Mouse (Mus musculus) kidney, embryonic 14.5 days (tissue): Measurements from ENCODE around the gene Sox13. TPM values are rescaled to one million over a fixed set of nuclear protein-coding genes. Genes with fewer than 3 reads are reported as not detected.

ENCODE experiments used
- ATAC-seq: fragments of 200-750 bp; cut with Nextera tagmentation; 2 replicates; pipeline ENCODE4 v1.8.0; 2017; ENCODE audit warnings: moderate number of reproducible peaks, mild to moderate bottlenecking, moderate TSS enrichment, moderate library complexity; ENCODE audit not compliant: low FRiP score, low TSS enrichment
- H3K27ac ChIP-seq: fragments of 300-500 bp; sonication (generic); 2 replicates; pipeline ENCODE4 v1.5.1; 2014; ENCODE audit warnings: low read depth, mild to moderate bottlenecking, low read length, moderate library complexity, mixed read lengths
- H3K27me3 ChIP-seq: fragments of 300-500 bp; sonication (generic); 2 replicates; pipeline ENCODE4 v1.6.1; 2014; ENCODE audit warnings: mild to moderate bottlenecking, low read length; ENCODE audit not compliant: control insufficient read depth, insufficient read depth
- H3K36me3 ChIP-seq: fragments of 300-500 bp; sonication (generic); 2 replicates; pipeline ENCODE4 v1.6.1; 2014; ENCODE audit warnings: low read length, mixed read lengths; ENCODE audit not compliant: control insufficient read depth, insufficient read depth
- H3K4me1 ChIP-seq: fragments of 300-500 bp; sonication (generic); 2 replicates; pipeline ENCODE4 v1.6.1; 2014; ENCODE audit warnings: low read length, mixed read lengths; ENCODE audit not compliant: control insufficient read depth, insufficient read depth
- H3K4me2 ChIP-seq: fragments of 300-500 bp; sonication (generic); replicated peaks from 2 replicates; pipeline ENCODE4 v1.6.1; 2014; ENCODE audit warnings: low read depth, mild to moderate bottlenecking, low read length
- H3K4me3 ChIP-seq: fragments of 300-500 bp; sonication (generic); 2 replicates; pipeline ENCODE4 v1.5.1; 2014; ENCODE audit warnings: mild to moderate bottlenecking, low read length
- H3K9ac ChIP-seq: fragments of 300-500 bp; sonication (generic); 2 replicates; pipeline ENCODE4 v1.6.1; 2014; ENCODE audit warnings: low read depth, mild to moderate bottlenecking, low read length, moderate library complexity
- H3K9me3 ChIP-seq: fragments of 300-500 bp; sonication (generic); 2 replicates; pipeline ENCODE4 v1.6.1; 2016; ENCODE audit warnings: low read length; ENCODE audit not compliant: control insufficient read depth
- WGBS: fragments of 180-500 bp; shearing (Covaris S2); extraction: QIAGEN DNeasy Blood & Tissue Kit; methylation state at CpG from one replicate; pipeline ENCODE4 v1.1.7; 2014; 5-methylcytosine and 5-hydroxymethylcytosine counted together
- polyA plus RNA-seq: library from polyadenylated mRNA; unstranded; fragments of >200 nt; fragmentation: Nextera tagmentation; extraction: Ambion mirVana; gene quantifications from 2 replicates; pipeline ENCODE4 v1.2.1, GENCODE M21; 2014

Gene Sox13
- polyA plus RNA-seq, 1 experiment from 2014 or later, result 16.2 TPM

- no peaks in the 10 kb centered on the region for H3K27me3 ChIP-seq
Observed at GRCm38 (mm10) chr1:133421975-133422570, 2.1 kb downstream of the Sox13 start.

GRCm38 (mm10) chr1:133421061-133421460, 3.1 kb downstream of the Sox13 start:
- no peaks in the 10 kb centered on the region for H3K9me3 ChIP-seq
- H3K4me3 ChIP-seq, result no peak overlapping the region
- H3K4me1 ChIP-seq, result peaks cover 53% of the 10 kb centered on the region
- no peaks in the 10 kb centered on the region for H3K27me3 ChIP-seq
- 0 out of 2 replicates have a peak overlapping the region, but pooled peaks have one; percentile 23 for H3K9ac ChIP-seq
- H3K36me3 ChIP-seq, result no peaks in the 10 kb centered on the region
- H3K4me2 ChIP-seq, result peak overlapping the region; percentile 91
- H3K27ac ChIP-seq, result 0 out of 2 replicates have a peak overlapping the region, but pooled peaks have one; percentile 11
- 42% methylated on average over 2 of the region's 2 CpGs for WGBS
- no peak for ATAC-seq

More at GRCm38 (mm10) chr1:133421975-133422570, 2.1 kb downstream of the Sox13 start:
- Histone ChIP-seq H3K4me1 (peaks cover 48% of the 10 kb centered on the region), H3K27ac (peak overlapping the region; percentile 97; the same call in 1 of the 2 replicates), H3K36me3 (no peaks in the 10 kb centered on the region), H3K4me2 (peak overlapping the region; percentile 91), H3K9me3 (no peaks in the 10 kb centered on the region), H3K4me3 (peak overlapping the region; percentile 88), H3K9ac (peak overlapping the region; percentile 78)
- no peak for ATAC-seq
- 26% methylated on average over 16 of the region's 16 CpGs for WGBS

- Histone ChIP-seq H3K4me1 (peaks cover 58% of the 10 kb centered on the region), H3K36me3 (no peaks in the 10 kb centered on the region), H3K9me3 (no peaks in the 10 kb centered on the region), H3K27ac (0 out of 2 replicates have a peak overlapping the region, but pooled peaks have one; percentile 11), H3K27me3 (no peaks in the 10 kb centered on the region), H3K4me2 (peak overlapping the region; percentile 91), H3K4me3 (no peak overlapping the region; the same call in 1 of the 2 replicates), H3K9ac (0 out of 2 replicates have a peak overlapping the region, but pooled peaks have one; percentile 23)
- ATAC-seq, result no peak
- WGBS, result 20% methylated on average over 3 of the region's 3 CpGs
Observed at GRCm38 (mm10) chr1:133420491-133420890, 3.7 kb downstream of the Sox13 start.

- ATAC-seq, result no peak
- peak overlapping the region; percentile 32; the same call in 1 of the 2 replicates for H3K27ac ChIP-seq
- peaks cover 68% of the 10 kb centered on the region for H3K4me1 ChIP-seq
- H3K9me3 ChIP-seq, result no peaks in the 10 kb centered on the region
- H3K4me2 ChIP-seq, result no peak overlapping the region
- H3K9ac ChIP-seq, result no peak overlapping the region
- H3K36me3 ChIP-seq, result no peaks in the 10 kb centered on the region
- no peaks in the 10 kb centered on the region for H3K27me3 ChIP-seq
- no peak overlapping the region for H3K4me3 ChIP-seq
- WGBS, result 82% methylated on average over 3 of the region's 3 CpGs
Observed at GRCm38 (mm10) chr1:133419178-133419834, 4.9 kb downstream of the Sox13 start.

- WGBS, result 3% methylated on average over 28 of the region's 28 CpGs
- Histone ChIP-seq H3K4me1 (peaks cover 78% of the 10 kb centered on the region), H3K27ac (peak overlapping the region; percentile 49)
Observed at GRCm38 (mm10) chr1:133418164-133418800, 5.9 kb downstream of the Sox13 start.

GRCm38 (mm10) chr1:133417539-133417938, 6.6 kb downstream of the Sox13 start:
- Histone ChIP-seq H3K9me3 (no peaks in the 10 kb centered on the region), H3K9ac (peak overlapping the region; percentile 44; the same call in 1 of the 2 replicates), H3K4me3 (peak overlapping the region; percentile 36), H3K36me3 (no peaks in the 10 kb centered on the region), H3K4me2 (peak overlapping the region; percentile 54), H3K4me1 (peaks cover 86% of the 10 kb centered on the region), H3K27me3 (no peaks in the 10 kb centered on the region), H3K27ac (peak overlapping the region; percentile 49; the same call in 1 of the 2 replicates)
- ATAC-seq, result no peak
- WGBS, result 57% methylated on average over 1 of the region's 1 CpGs

More at GRCm38 (mm10) chr1:133418164-133418800, 5.9 kb downstream of the Sox13 start:
- Histone ChIP-seq H3K4me2 (peak overlapping the region; percentile 54), H3K36me3 (no peaks in the 10 kb centered on the region), H3K9me3 (no peaks in the 10 kb centered on the region), H3K27me3 (no peaks in the 10 kb centered on the region), H3K4me3 (peak overlapping the region; percentile 36), H3K9ac (peak overlapping the region; percentile 44)
- ATAC-seq, result peak; percentile 81

- Histone ChIP-seq H3K36me3 (no peaks in the 10 kb centered on the region), H3K9ac (no peak overlapping the region), H3K4me1 (peaks cover 83% of the 10 kb centered on the region), H3K27me3 (no peaks in the 10 kb centered on the region), H3K27ac (no peak overlapping the region), H3K9me3 (no peaks in the 10 kb centered on the region), H3K4me2 (no peak overlapping the region), H3K4me3 (no peak overlapping the region)
- ATAC-seq, result no peak
- WGBS, result 60% methylated on average over 3 of the region's 3 CpGs
Observed at GRCm38 (mm10) chr1:133417113-133417512, 7.1 kb downstream of the Sox13 start.

GRCm38 (mm10) chr1:133416472-133416871, 7.7 kb downstream of the Sox13 start:
- H3K4me1 ChIP-seq, result peaks cover 77% of the 10 kb centered on the region
- ATAC-seq, result no peak
- no peak overlapping the region for H3K4me2 ChIP-seq
- H3K9ac ChIP-seq, result no peak overlapping the region
- no peaks in the 10 kb centered on the region for H3K36me3 ChIP-seq
- no peaks in the 10 kb centered on the region for H3K27me3 ChIP-seq
- WGBS, result 95% methylated on average over 7 of the region's 7 CpGs
- no peaks in the 10 kb centered on the region for H3K9me3 ChIP-seq
- H3K27ac ChIP-seq, result no peak overlapping the region
- no peak overlapping the region for H3K4me3 ChIP-seq
